Mouse (Mus musculus): ENCODE measurements around the gene Rprd1b.

DNA sequence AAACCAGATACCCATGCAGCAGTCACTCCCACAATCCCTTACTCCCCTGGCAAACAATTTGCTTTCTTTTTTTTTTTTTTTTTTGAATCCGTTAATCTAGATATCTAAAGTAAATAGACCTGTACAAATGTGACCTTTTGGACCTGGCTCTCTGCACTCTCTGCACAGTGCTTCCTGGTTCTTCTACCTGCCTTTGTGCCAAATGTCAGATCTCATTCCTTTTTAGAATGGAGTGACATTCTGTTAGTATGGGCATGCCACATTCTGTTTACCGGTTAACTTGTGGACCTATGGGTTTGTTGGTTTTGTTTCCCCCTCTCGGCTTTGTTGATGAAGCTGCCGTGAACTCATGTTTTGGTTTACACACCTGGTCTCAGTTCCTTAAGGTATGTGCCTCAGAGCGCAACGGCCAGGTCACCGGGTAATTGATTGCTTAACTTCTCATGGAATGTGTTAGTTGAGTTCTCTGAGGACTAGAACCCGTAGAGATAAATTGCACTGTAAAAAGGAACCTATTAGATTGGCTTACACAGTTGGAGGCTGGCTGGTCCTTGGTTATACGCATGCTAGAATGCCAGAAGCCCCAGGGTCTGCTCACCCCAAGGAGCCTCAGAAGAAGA lies 52.4 kb downstream of the Rprd1b start:
- TF ChIP-seq POLR2A (IDR thresholded peaks at IDR 0.05; ENCODE audit: insufficient read depth, low read depth, low read length) (no peak), CTCF (IDR thresholded peaks at IDR 0.05; ENCODE audit: insufficient read depth, low read depth, low read length) (no peak)
